In the genomic region with DNA sequence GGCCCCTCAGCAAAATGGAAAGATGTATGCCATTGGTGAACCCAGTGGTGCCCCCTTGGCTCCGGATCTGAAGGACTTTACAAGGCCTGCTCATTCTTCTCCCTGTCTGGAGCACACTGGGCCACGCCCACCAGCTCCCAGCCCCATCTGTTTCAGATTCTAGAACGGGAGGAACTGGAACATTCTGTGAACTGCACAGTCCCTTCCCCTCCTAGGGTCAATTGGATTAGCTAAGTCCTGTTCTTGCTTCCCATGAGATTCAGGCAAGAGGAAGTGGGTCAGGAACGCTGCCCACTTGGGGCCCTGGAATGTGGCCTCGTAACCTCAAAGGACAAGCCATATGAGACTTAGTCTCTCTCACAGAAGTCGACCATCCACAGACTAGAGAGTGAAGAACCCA, we compare ENCODE assay signal across 11 mouse cellular contexts. TPM values are rescaled to one million over a fixed set of nuclear protein-coding genes. Genes with fewer than 3 reads are reported as not detected.
DNase-seq lines count a peak whose midpoint lies in the region; TF ChIP-seq lines count a peak whose summit lies in the region.
"Had no signal": no experiment of that assay in that cellular context is flagged by ENCODE, and none has a peak within 500 bp of the region (broad histone marks: within the 10 kb centered on the region; RNA-seq: fewer than 3 reads in every experiment).

No protein-coding gene starts in this region.

- H3K27ac ChIP-seq in heart, embryonic 10.5 days = peak overlapping the region; percentile 6; the same call in 1 of the 2 replicates
- H3K27ac ChIP-seq: liver, embryonic 13.5 days; midbrain, embryonic 13.5 days had no signal

- no peak overlapping the region for H3K4me3 ChIP-seq in lung, adult 2 months (replicated peaks; ENCODE audit: extremely low read depth, low read depth, low read length)
- H3K4me3 ChIP-seq in heart, embryonic 10.5 days = no peak overlapping the region
- H3K4me3 ChIP-seq: liver, embryonic 13.5 days; midbrain, embryonic 13.5 days had no signal

- peaks cover 53% of the 10 kb centered on the region for H3K4me1 ChIP-seq in lung, adult 2 months (ENCODE audit: control insufficient read depth, insufficient read depth, low read length)
- peaks cover 88% of the 10 kb centered on the region for H3K4me1 ChIP-seq in heart, embryonic 10.5 days
- H3K4me1 ChIP-seq: liver, embryonic 13.5 days; midbrain, embryonic 13.5 days had no signal

- DNase-seq in lung, adult 18-20 months = peak; percentile 61 to 81
- DNase-seq in lung, adult 2 months = no peak
- DNase-seq in heart, embryonic 10.5 days (ENCODE audit: low spot score) = no peak
- peak; percentile 79 to 89 for DNase-seq in kidney, postnatal 25 days
- DNase-seq in embryo, embryonic 10 days (ENCODE audit: low spot score) = no peak
- DNase-seq in right cerebral cortex, postnatal 14 days = no peak
- DNase-seq in embryo, embryonic 9.5 days (ENCODE audit: extremely low spot score) = no peak
- DNase-seq: embryo, embryonic 11 days; liver, embryonic 13.5 days; thymus, postnatal 14 days had no signal

- no peaks in the 10 kb centered on the region for H3K9me3 ChIP-seq in heart, embryonic 10.5 days
- H3K9me3 ChIP-seq: liver, embryonic 13.5 days; midbrain, embryonic 13.5 days had no signal

- 32% methylated on average over 6 of the region's 6 CpGs for WGBS in lung, adult 2 months
- WGBS in heart, embryonic 10.5 days = 72% methylated on average over 6 of the region's 6 CpGs

- H3K27me3 ChIP-seq in heart, embryonic 10.5 days (ENCODE audit: insufficient read depth, poor library complexity, severe bottlenecking) = no peaks in the 10 kb centered on the region
- H3K27me3 ChIP-seq: liver, embryonic 13.5 days; midbrain, embryonic 13.5 days had no signal

- H3K36me3 ChIP-seq in heart, embryonic 10.5 days = 0 out of 2 replicates have a peak, but pooled peaks cover 2% of the 10 kb centered on the region
- H3K36me3 ChIP-seq: liver, embryonic 13.5 days; midbrain, embryonic 13.5 days had no signal

- no peak for TF ChIP-seq CTCF in lung, adult 2 months (IDR thresholded peaks at IDR 0.05; ENCODE audit: insufficient read depth, low read length)

- TF ChIP-seq POLR2A in lung, adult 2 months (IDR thresholded peaks at IDR 0.05; ENCODE audit: borderline replicate concordance, extremely low read depth, low read depth, low read length) = no peak

RNA-seq across cellular contexts. Expression of a gene that starts 41.8 kb away (rescaled TPM):
- 219 and 237 TPM in 2 replicates for polyA plus RNA-seq in lung, adult 2 months (2012; rRNA removed)
- polyA plus RNA-seq in heart, embryonic 10.5 days (2016; fragmentation: Nextera tagmentation; extraction: Ambion mirVana) = 54.9 and 97.0 TPM in 2 replicates

RNA-seq across cellular contexts. Expression of a gene that starts 41.8 kb away (rescaled TPM):
- 556 and 580 TPM in 2 replicates for polyA plus RNA-seq in lung, adult 2 months (2012; rRNA removed)
- polyA plus RNA-seq in heart, embryonic 10.5 days (2016; fragmentation: Nextera tagmentation; extraction: Ambion mirVana) = 143 and 257 TPM in 2 replicates

Comparison
In these comparisons a context has a peak if more than half of its experiments do, and no peak if none do; other contexts are left out.
1. DNase-seq: peak in lung, adult 18-20 months (2 of 2) and kidney, postnatal 25 days (2 of 2); none in lung, adult 2 months (single experiment), heart, embryonic 10.5 days (single experiment), embryo, embryonic 10 days (single experiment), right cerebral cortex, postnatal 14 days (single experiment) and embryo, embryonic 9.5 days (single experiment).